Comparison of ENCODE assay signal across 30 mouse cellular contexts in the genomic region with DNA sequence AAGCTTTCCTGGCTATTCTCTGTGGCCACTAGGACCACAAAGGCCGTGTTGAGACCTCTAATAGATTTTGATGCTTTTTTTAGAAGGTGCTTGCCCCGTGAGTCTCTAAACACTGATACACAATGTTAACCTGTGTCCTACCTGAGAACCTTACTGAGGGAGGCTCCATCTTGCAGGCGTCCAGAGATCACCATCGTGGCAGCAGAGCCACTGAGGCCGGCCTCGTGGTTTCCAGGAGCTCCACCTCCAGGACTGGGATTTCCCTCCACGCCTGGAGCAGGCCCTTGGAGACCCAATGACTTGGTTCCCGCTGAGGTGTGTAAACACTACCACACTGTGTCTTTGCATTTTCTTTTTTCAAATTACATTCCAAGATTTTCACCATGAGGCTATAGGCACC.
"Had no signal": no experiment of that assay in that cellular context is flagged by ENCODE, and none has a peak within 500 bp of the region (broad histone marks: within the 10 kb centered on the region; RNA-seq: fewer than 3 reads in every experiment).

No protein-coding gene starts in this region.

- DNase-seq: heart, postnatal 10 days; heart, postnatal 14 days; heart, postnatal 36 days; heart, postnatal 4 days; kidney, adult 11 months; kidney, adult 18-20 months; kidney, adult 2 months; kidney, adult 8-10 months; kidney, adult 9 months; kidney, postnatal 10 days; kidney, postnatal 14 days; kidney, postnatal 25 days; kidney, postnatal 36 days; kidney, postnatal 4 days; layer of hippocampus, adult 9-11 months; layer of hippocampus, postnatal 36 days had no signal

- H3K9ac ChIP-seq: heart, embryonic 12.5 days; heart, embryonic 13.5 days; heart, embryonic 15.5 days; hindbrain, embryonic 12.5 days; hindbrain, embryonic 13.5 days; hindbrain, embryonic 14.5 days; hindbrain, embryonic 15.5 days; intestine, embryonic 15.5 days; kidney, embryonic 15.5 days had no signal

- H3K27ac ChIP-seq: heart, embryonic 10.5 days; heart, embryonic 13.5 days; heart, embryonic 15.5 days; hindbrain, embryonic 10.5 days; hindbrain, embryonic 12.5 days; hindbrain, embryonic 13.5 days; hindbrain, embryonic 14.5 days; hindbrain, embryonic 15.5 days; hindbrain, postnatal 0 days; intestine, embryonic 15.5 days; kidney, embryonic 15.5 days; kidney, postnatal 0 days; layer of hippocampus, adult 2 months had no signal

- H3K4me3 ChIP-seq: heart, embryonic 10.5 days; heart, embryonic 12.5 days; heart, embryonic 13.5 days; heart, embryonic 15.5 days; hindbrain, embryonic 10.5 days; hindbrain, embryonic 12.5 days; hindbrain, embryonic 13.5 days; hindbrain, embryonic 15.5 days; intestine, embryonic 15.5 days; kidney, embryonic 15.5 days; layer of hippocampus, adult 2 months had no signal

- H3K36me3 ChIP-seq: hindbrain, embryonic 12.5 days; hindbrain, embryonic 15.5 days had no signal

- H3K4me1 ChIP-seq: heart, embryonic 12.5 days; heart, embryonic 15.5 days; hindbrain, embryonic 10.5 days; intestine, embryonic 15.5 days; kidney, embryonic 15.5 days had no signal

- H3K27me3 ChIP-seq: heart, embryonic 12.5 days; heart, embryonic 13.5 days; heart, embryonic 15.5 days; hindbrain, embryonic 12.5 days; hindbrain, embryonic 13.5 days; hindbrain, embryonic 15.5 days; intestine, embryonic 15.5 days; kidney, embryonic 15.5 days had no signal
